Mouse (Mus musculus) heart, postnatal 4 days (tissue): ENCODE measurements at regions not wholly inside any gene's neighbourhood (a gene's known extent, or its start where the extent isn't known, plus 50 kb on each side); places are given as distances from the start of the nearest gene placed in this dataset.

Experiments
- DNase-seq: peaks from one replicate; pipeline ENCODE4 v3.0.0; 2021

- DNase-seq, result no peak
Measured at GRCm38 (mm10) chr1:88809756-88810155, 107.7 kb upstream of the Arl4c start.

GRCm38 (mm10) chr1:88813200-88813599, 111.2 kb upstream of the Arl4c start:
- no peak for DNase-seq

GRCm38 (mm10) chr1:88816376-88816945, 114.4 kb upstream of the Arl4c start:
- no peak for DNase-seq

GRCm38 (mm10) chr1:88825215-88825614, 123.2 kb upstream of the Arl4c start:
- no peak for DNase-seq

GRCm38 (mm10) chr1:88838661-88839274, 136.7 kb upstream of the Arl4c start:
- no peak for DNase-seq

- DNase-seq, result no peak
Measured at GRCm38 (mm10) chr1:88839407-88839976, 137.5 kb upstream of the Arl4c start.

GRCm38 (mm10) chr1:88839977-88840628, 138.1 kb upstream of the Arl4c start:
- DNase-seq, result no peak

DNA sequence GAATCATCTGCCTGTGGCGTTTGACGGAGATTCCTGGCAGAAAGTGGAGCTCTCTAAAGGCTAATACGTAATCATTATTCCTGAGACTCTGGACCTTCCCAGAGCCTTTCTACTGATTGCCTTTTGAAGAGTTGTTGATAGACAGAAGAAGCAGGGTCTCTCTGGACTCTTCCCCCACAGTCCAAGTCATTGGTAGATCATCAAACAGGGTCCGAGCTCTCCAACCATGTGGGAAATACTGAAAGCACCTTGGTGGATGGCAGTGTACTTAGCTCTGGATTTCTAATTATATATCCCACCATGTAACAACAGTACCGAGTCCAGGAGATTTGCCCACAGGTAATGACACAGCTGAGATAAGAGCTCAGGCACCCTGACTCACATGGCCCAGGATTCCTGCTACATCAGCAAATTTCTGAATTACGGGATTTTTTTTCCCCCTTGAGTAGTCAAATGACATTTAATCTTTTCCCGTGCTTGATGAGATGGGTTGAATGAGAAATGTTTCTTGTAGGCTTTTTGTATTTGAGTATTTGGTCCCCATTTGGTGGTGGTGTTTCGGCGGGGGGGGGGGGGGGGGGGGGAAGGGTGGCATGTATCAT, 139.1 kb upstream of the Arl4c start:
- DNase-seq, result no peak

DNA sequence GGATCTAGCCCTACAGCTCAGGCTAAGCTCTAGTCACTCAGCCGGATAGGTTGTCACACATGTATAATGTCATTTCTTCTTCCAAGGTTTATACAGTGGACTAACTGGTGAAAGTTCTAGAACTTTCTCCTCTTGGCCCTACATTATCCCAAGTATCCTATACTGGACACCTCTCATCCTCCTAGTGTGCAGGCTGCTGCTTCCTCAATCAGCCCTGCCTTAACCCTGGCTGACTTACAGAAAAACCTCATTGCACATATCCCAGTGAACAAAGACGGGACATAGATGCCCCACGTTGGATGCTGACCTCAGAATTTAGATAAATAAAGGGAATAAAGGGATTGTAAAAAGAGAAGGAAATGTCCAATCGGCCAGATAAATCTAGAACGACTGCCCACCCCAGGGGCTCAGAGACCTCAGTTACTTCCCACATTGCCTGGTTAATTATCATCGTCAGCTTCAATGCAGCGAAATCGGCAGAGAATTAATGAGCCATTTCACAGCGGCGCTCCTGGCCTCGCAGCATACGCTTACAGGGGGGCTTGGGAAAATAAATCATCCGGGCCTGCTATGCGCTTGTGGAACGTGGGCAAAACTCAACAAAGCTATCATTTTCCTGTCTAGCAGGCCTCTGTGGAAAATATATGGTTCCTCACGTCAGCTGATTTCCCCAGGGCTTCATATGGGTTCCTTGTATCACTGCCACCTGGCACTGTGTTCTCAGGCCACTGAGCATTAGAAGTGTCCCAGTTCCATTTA, 145.5 kb upstream of the Arl4c start:
- DNase-seq, result no peak

GRCm38 (mm10) chr1:88848246-88848645, 146.2 kb upstream of the Arl4c start:
- no peak for DNase-seq

- no peak for DNase-seq
Measured at GRCm38 (mm10) chr1:88849421-88849820, 147.4 kb upstream of the Arl4c start.

- no peak for DNase-seq
Measured at GRCm38 (mm10) chr1:88851931-88852330, 149.9 kb upstream of the Arl4c start.

GRCm38 (mm10) chr1:88860871-88861589, 159.0 kb upstream of the Arl4c start:
- no peak for DNase-seq

GRCm38 (mm10) chr1:88861590-88861935, 159.5 kb upstream of the Arl4c start:
- DNase-seq, result no peak

GRCm38 (mm10) chr1:88865436-88865835, 163.4 kb upstream of the Arl4c start:
- DNase-seq, result no peak

DNA sequence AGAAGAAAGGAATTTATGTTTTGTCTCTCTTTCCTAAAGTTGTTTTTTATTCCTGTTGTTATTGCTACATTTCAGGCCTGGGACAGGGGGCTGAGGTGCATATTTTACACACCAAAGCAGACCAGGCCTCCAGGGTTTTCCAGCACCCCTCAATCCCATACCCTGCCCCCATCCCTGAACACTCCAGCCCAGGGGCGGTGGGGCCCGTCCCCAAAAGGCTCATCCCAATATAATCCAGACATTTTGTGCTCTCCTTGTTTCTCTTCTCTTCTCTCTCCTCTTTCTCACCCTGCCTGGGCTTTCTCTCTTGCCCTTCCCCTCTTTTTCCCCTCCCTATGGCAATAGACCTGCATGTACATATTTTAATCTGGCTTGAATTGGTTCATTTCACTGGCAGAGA, 164.6 kb upstream of the Arl4c start:
- no peak for DNase-seq

- no peak for DNase-seq
Measured at GRCm38 (mm10) chr1:88867138-88867537, 165.1 kb upstream of the Arl4c start.

GRCm38 (mm10) chr1:88869885-88870284, 167.9 kb upstream of the Arl4c start:
- DNase-seq, result no peak

- DNase-seq, result no peak
Measured at GRCm38 (mm10) chr1:88875356-88875755, 173.3 kb upstream of the Arl4c start.

DNA sequence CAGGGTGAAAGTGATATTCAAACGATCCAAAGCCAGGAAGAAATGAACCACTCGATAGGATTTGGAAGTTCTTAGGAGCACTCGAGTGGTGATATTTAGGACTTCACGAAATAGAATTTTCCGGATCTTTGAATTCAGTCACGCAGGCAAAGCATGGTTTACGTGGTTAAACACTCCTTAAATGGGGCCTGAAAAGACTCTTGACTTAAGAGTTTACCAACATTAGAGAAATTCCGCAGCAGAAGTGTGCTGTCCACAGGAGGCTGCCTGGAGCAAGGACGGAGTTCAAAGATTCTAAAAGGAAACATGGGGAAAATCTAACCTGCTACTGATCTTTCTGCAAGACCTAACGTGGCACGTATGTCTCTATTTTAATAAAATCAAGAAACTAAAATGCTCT, 175.4 kb upstream of the Arl4c start:
- DNase-seq, result no peak

- DNase-seq, result no peak
Measured at GRCm38 (mm10) chr1:88878831-88879230, 176.8 kb upstream of the Arl4c start.

DNA sequence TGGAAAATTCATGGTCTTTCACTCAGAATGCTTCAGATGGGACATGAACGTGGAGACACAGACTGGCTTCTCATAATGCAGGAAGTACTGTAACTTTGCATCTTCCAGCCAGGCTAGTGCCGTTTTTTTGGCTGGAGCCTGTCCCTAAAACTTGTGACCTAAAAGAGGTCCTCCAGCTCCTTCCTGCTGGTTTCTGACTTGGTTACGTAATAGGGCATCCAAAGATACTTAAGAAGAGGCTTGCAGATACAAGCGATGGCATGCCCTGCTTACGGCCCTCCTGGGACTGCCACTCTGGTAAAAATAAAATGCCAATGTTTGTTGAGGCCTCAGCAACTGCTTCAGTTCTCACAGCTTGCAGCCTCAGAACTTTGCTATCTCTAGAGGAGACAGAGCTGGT, 177.3 kb upstream of the Arl4c start:
- DNase-seq, result no peak
